Mouse (Mus musculus) midbrain, embryonic 14.5 days (tissue): Measurements from ENCODE around the gene Hdgf. TPM values are rescaled to one million over a fixed set of nuclear protein-coding genes. Genes with fewer than 3 reads are reported as not detected.

Source experiments
- ATAC-seq: fragments of 200-750 bp; cut with Nextera tagmentation; 2 replicates; pipeline ENCODE4 v1.8.0; 2017; ENCODE audit warnings: moderate number of reproducible peaks, moderate library complexity; ENCODE audit not compliant: low FRiP score, low TSS enrichment
- DNase-seq: peaks from one replicate; pipeline ENCODE4 v3.0.0-alpha.2; 2015
- H3K27ac ChIP-seq: fragments of 300-500 bp; sonication (generic); replicated peaks from 2 replicates; pipeline ENCODE4 v1.5.1; 2014; ENCODE audit warnings: mild to moderate bottlenecking, low read depth, low read length, moderate library complexity
- H3K27me3 ChIP-seq: fragments of 300-500 bp; sonication (generic); 2 replicates; pipeline ENCODE4 v1.6.1; 2014; ENCODE audit warnings: low read length, control low read depth, mixed read lengths; ENCODE audit not compliant: control insufficient read depth, insufficient read depth
- H3K36me3 ChIP-seq: fragments of 300-500 bp; sonication (generic); 2 replicates; pipeline ENCODE4 v1.6.1; 2014; ENCODE audit warnings: low read length, control low read depth; ENCODE audit not compliant: control insufficient read depth, insufficient read depth
- H3K4me1 ChIP-seq: fragments of 300-500 bp; sonication (generic); 2 replicates; pipeline ENCODE4 v1.6.1; 2014; ENCODE audit warnings: mild to moderate bottlenecking, antibody characterized with exemption, low read length, control low read depth; ENCODE audit not compliant: control insufficient read depth, insufficient read depth
- H3K4me2 ChIP-seq: fragments of 300-500 bp; sonication (generic); 2 replicates; pipeline ENCODE4 v1.6.1; 2014; ENCODE audit warnings: mild to moderate bottlenecking, low read length, moderate library complexity
- H3K4me3 ChIP-seq: fragments of 300-500 bp; sonication (generic); replicated peaks from 2 replicates; pipeline ENCODE4 v1.5.1; 2014; ENCODE audit warnings: low read depth, low read length
- H3K9ac ChIP-seq: fragments of 300-500 bp; sonication (generic); replicated peaks from 2 replicates; pipeline ENCODE4 v1.6.1; 2014; ENCODE audit warnings: mild to moderate bottlenecking, low read length, moderate library complexity
- H3K9me3 ChIP-seq: fragments of 300-500 bp; sonication (generic); 2 replicates; pipeline ENCODE4 v1.6.1; 2016; ENCODE audit warnings: low read length, control low read depth, mixed read lengths; ENCODE audit not compliant: control insufficient read depth
- WGBS: fragments of 180-500 bp; shearing (Covaris S2); extraction: QIAGEN DNeasy Blood & Tissue Kit; methylation state at CpG from one replicate; pipeline ENCODE4 v1.1.7; 2014; 5-methylcytosine and 5-hydroxymethylcytosine counted together
- polyA plus RNA-seq: library from polyadenylated mRNA; unstranded; fragments of >200 nt; fragmentation: Nextera tagmentation; extraction: Ambion mirVana; gene quantifications from 2 replicates; pipeline ENCODE4 v1.2.1, GENCODE M21; 2014

The Hdgf gene
- polyA plus RNA-seq, 1 experiment from 2014 or later = 185 TPM

DNA sequence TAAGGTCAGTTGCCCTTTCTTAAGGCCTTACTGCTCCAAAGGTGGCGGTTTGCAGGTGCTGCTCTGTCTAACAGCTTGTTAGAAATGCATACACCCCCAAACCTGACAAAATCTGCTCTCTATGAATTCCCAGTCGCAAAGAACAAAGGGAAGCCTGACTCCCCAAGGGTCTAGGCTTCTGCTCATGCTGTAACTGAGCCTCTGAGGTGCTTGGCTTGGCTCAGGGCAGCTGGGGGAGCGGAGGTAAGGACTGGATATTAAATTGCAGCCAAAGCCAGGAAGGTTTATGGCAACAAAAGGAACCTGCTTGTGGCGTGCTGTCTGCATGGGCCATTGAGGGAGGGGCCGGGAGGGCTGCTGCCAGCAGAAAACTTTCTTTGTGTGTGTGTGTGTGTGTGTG lies 2.3 kb upstream of the Hdgf start:
- H3K9me3 ChIP-seq = no peaks in the 10 kb centered on the region
- no peak for ATAC-seq
- no peaks in the 10 kb centered on the region for H3K36me3 ChIP-seq
- H3K4me2 ChIP-seq = no peak overlapping the region
- no peak overlapping the region for H3K27ac ChIP-seq
- no peak overlapping the region for H3K9ac ChIP-seq
- H3K4me3 ChIP-seq = no peak overlapping the region
- 60% methylated on average over 5 of the region's 5 CpGs for WGBS
- peaks cover 17% of the 10 kb centered on the region for H3K4me1 ChIP-seq
- H3K27me3 ChIP-seq = no peaks in the 10 kb centered on the region
- DNase-seq = no peak

GRCm38 (mm10) chr3:87906601-87906980 lies 470 bp downstream of the Hdgf start:
- DNase-seq (no peak), ATAC-seq (no peak; the same call in 1 of the 2 replicates)

DNA sequence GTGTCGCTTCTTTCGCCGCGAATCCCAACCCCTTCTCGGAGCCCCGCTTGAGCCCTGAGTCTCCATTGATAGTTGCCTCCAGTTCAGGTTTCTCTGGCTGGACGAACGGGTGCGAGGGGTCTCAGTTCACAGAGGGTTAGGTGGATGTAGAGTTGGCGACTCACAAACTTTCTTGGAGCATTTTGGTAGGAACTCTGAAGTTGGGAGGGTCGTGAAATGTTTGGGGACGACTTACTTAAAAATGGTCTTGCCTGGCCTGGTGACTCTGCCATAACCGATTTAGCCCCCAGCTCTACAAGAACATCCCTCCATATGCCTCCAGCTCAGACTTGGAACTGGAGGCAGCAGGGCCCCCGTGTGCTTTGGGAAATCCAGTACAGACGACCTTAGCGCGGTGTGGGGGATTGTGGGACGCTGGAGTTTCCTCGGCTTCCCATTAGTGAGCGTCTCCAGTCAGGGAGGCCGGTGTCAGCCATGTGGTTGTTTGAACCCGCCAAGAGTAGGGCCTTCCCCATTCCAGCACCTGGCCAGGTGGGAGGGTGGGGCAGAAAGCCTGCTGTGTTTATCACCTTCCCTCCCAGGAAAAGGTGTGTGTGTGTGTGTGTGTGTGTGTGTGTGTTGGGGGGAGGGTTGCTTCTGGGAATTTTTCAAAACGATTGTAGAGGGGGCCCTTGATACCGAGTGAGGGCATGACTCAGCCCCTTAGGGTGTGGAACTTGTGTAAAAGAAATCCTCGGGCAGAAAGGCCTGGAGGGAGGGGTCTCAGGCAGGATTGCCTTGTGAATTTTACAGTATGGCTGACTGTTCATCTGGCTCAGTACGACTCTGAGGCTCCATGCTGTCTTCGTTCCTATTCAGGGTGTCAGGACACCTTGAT lies 1.1 kb downstream of the Hdgf start:
- under 1% methylated on average over 27 of the region's 27 CpGs for WGBS
- H3K36me3 ChIP-seq = no peaks in the 10 kb centered on the region
- H3K27me3 ChIP-seq = no peaks in the 10 kb centered on the region
- H3K9ac ChIP-seq = peak overlapping the region; percentile 92
- peaks cover 28% of the 10 kb centered on the region for H3K4me1 ChIP-seq
- ATAC-seq = no peak
- no peaks in the 10 kb centered on the region for H3K9me3 ChIP-seq
- peak; percentile 48 for DNase-seq
- H3K27ac ChIP-seq = peak overlapping the region; percentile 95
- H3K4me3 ChIP-seq = peak overlapping the region; percentile 96
- peak overlapping the region; percentile 95 for H3K4me2 ChIP-seq

More at GRCm38 (mm10) chr3:87906601-87906980, 470 bp downstream of the Hdgf start:
- Histone ChIP-seq H3K36me3 (no peaks in the 10 kb centered on the region), H3K4me2 (peak overlapping the region; percentile 95), H3K9me3 (no peaks in the 10 kb centered on the region), H3K27ac (peak overlapping the region; percentile 95), H3K4me3 (peak overlapping the region; percentile 96), H3K27me3 (no peaks in the 10 kb centered on the region), H3K4me1 (peaks cover 28% of the 10 kb centered on the region), H3K9ac (peak overlapping the region; percentile 92)
- under 1% methylated on average over 42 of the region's 47 CpGs for WGBS

- no peak for DNase-seq
- Histone ChIP-seq H3K4me3 (peak overlapping the region; percentile 96), H3K27ac (no peak overlapping the region), H3K27me3 (no peaks in the 10 kb centered on the region), H3K9me3 (no peaks in the 10 kb centered on the region), H3K9ac (peak overlapping the region; percentile 92), H3K4me2 (peak overlapping the region; percentile 95), H3K4me1 (peaks cover 28% of the 10 kb centered on the region), H3K36me3 (no peaks in the 10 kb centered on the region)
- no peak for ATAC-seq
- WGBS = 18% methylated on average over 1 of the region's 1 CpGs
These were observed 1.8 kb downstream of the Hdgf start for GRCm38 (mm10) chr3:87907906-87908305.

DNA sequence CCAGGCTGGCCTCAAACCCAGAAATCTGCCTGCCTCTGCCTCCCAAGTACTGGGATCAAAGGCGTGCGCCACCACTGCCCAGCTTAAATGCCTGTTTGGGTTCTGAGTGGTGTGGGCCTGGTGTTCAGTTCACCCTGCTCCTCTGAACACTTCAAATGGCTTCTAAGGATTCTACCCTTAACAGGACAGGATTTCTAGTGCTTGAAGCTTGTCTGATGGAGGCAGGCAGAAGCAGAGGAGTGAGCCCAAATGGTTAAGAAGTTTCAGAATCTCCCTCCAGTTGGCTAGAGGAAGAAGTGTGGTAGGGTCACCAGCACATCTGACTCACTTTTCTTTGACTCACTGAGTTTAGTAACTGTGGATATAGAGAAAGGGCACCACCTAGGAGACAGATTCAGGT lies 3.3 kb downstream of the Hdgf start:
- Histone ChIP-seq H3K4me3 (no peak overlapping the region), H3K36me3 (peaks cover 13% of the 10 kb centered on the region), H3K9me3 (no peaks in the 10 kb centered on the region), H3K27me3 (no peaks in the 10 kb centered on the region), H3K4me1 (peaks cover 28% of the 10 kb centered on the region), H3K27ac (no peak overlapping the region), H3K4me2 (no peak overlapping the region), H3K9ac (no peak overlapping the region)
- WGBS = 94% methylated on average over 2 of the region's 2 CpGs
- ATAC-seq (no peak), DNase-seq (no peak)

DNA sequence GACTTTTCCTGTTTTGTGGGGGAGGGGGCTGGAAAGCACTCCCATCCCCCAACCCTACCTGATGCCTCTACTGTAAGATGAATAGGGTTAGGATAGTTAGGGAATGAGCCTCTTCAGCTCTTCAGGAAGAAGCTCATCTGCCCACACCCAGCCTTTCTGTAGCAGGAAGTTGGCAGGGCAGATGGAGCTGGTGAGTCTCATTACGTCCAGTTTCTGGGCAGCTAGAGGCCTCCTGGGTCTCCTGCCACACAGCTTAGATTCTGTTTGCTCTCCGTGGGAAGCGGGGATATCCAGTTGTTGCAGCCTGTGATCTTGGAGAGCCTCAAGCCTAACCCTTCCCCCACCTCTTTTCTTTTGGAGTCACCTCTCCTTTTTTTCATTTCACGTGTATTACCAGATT lies 3.8 kb downstream of the Hdgf start:
- no peak overlapping the region for H3K9ac ChIP-seq
- H3K36me3 ChIP-seq = peaks cover 18% of the 10 kb centered on the region
- peak overlapping the region; percentile 66 for H3K4me2 ChIP-seq
- DNase-seq (no peak), ATAC-seq (no peak)
- H3K27ac ChIP-seq = peak overlapping the region; percentile 66
- no peak overlapping the region; the same call in 1 of the 2 replicates for H3K4me3 ChIP-seq
- no peaks in the 10 kb centered on the region for H3K27me3 ChIP-seq
- 9% methylated on average over 4 of the region's 4 CpGs for WGBS
- H3K4me1 ChIP-seq = peaks cover 28% of the 10 kb centered on the region
- H3K9me3 ChIP-seq = no peaks in the 10 kb centered on the region

- Histone ChIP-seq H3K9ac (peak overlapping the region; percentile 7; the same call in 1 of the 2 replicates), H3K4me3 (peak overlapping the region; percentile 28), H3K4me2 (peak overlapping the region; percentile 66), H3K27me3 (no peaks in the 10 kb centered on the region), H3K27ac (peak overlapping the region; percentile 66), H3K36me3 (peaks cover 25% of the 10 kb centered on the region), H3K4me1 (peaks cover 28% of the 10 kb centered on the region), H3K9me3 (no peaks in the 10 kb centered on the region)
- DNase-seq (peak; percentile 81), ATAC-seq (0 out of 2 replicates have a peak, but pooled peaks have one; percentile 10)
- WGBS = 3% methylated on average over 12 of the region's 12 CpGs
These were observed 4.5 kb downstream of the Hdgf start for GRCm38 (mm10) chr3:87910573-87911141.

- Histone ChIP-seq H3K27me3 (no peaks in the 10 kb centered on the region), H3K4me3 (no peak overlapping the region), H3K36me3 (peaks cover 45% of the 10 kb centered on the region), H3K9me3 (no peaks in the 10 kb centered on the region), H3K27ac (no peak overlapping the region), H3K9ac (no peak overlapping the region), H3K4me2 (no peak overlapping the region), H3K4me1 (peaks cover 13% of the 10 kb centered on the region)
- no peak for ATAC-seq
- no peak for DNase-seq
- WGBS = 85% methylated on average over 7 of the region's 7 CpGs
These were observed 7.4 kb downstream of the Hdgf start for GRCm38 (mm10) chr3:87913491-87913890.
